Mouse (Mus musculus): ENCODE measurements around the gene Ric1. TPM values are rescaled to one million over a fixed set of nuclear protein-coding genes. Genes with fewer than 3 reads are reported as not detected.

Ric1 gene
- polyA plus RNA-seq, 1 experiment = 49.7 TPM

DNA sequence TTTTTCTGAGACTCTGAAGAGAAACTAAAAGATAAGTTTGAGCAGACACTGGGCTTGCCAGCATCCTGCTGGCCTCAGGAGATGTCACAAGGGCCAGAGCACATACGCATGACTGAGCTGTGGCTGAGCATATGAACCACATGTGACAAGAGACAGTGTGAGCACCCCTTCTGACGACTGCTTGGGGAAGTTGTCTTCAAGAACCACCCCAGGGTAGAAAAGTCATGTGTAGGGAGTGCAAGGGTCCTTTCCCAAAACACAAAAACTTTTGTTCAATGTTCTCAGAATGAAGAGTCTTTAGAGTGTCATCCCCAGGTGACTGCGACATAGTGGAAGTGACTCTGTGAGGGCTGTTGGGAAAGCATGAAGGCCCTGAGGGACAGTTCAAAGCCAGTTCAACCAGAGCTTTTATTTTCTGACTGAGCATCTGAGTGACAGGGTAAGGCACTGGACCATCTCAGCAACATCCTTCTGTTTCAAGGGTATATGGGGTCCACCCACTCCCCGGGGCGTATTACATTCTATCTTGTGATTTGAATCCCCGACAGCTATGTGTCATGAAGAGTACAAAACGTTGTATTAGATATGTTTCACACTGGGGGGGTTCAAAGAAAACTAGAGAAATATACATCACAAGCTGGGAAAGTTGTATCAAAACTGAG is 35.4 kb upstream of the Ric1 start:
- no peaks in the 10 kb centered on the region for H3K4me1 ChIP-seq (ENCODE audit: control insufficient read depth, insufficient read depth, low read length)
- H3K27ac ChIP-seq (ENCODE audit: insufficient read depth, low read length) = no peak overlapping the region
- no peaks in the 10 kb centered on the region for H3K9me3 ChIP-seq (replicated peaks; ENCODE audit: control insufficient read depth, insufficient read depth, low read length, poor library complexity, severe bottlenecking)
- TF ChIP-seq POLR2A (IDR thresholded peaks at IDR 0.05; ENCODE audit: insufficient read depth, low read length) = no peak
- TF ChIP-seq EP300 (IDR thresholded peaks at IDR 0.05; ENCODE audit: insufficient read depth, low read depth, low read length) = no peak
- no peak for TF ChIP-seq CTCF (IDR thresholded peaks at IDR 0.05; ENCODE audit: low read depth, low read length)
- H3K27me3 ChIP-seq (ENCODE audit: control insufficient read depth, insufficient read depth, low read length, poor library complexity, severe bottlenecking) = no peaks in the 10 kb centered on the region
- no peak overlapping the region for H3K4me3 ChIP-seq (ENCODE audit: low read depth, low read length)
- H3K36me3 ChIP-seq (ENCODE audit: control insufficient read depth, insufficient read depth, low read length, poor library complexity, severe bottlenecking) = no peaks in the 10 kb centered on the region
- H3K9ac ChIP-seq (ENCODE audit: low read depth, poor library complexity, severe bottlenecking) = no peak overlapping the region

- no peak overlapping the region for H3K9ac ChIP-seq (ENCODE audit: low read depth, poor library complexity, severe bottlenecking)
- TF ChIP-seq CTCF (IDR thresholded peaks at IDR 0.05; ENCODE audit: low read depth, low read length) = no peak
- TF ChIP-seq EP300 (IDR thresholded peaks at IDR 0.05; ENCODE audit: insufficient read depth, low read depth, low read length) = no peak
- TF ChIP-seq POLR2A (IDR thresholded peaks at IDR 0.05; ENCODE audit: insufficient read depth, low read length) = no peak
- H3K27me3 ChIP-seq (ENCODE audit: control insufficient read depth, insufficient read depth, low read length, poor library complexity, severe bottlenecking) = no peaks in the 10 kb centered on the region
- H3K4me1 ChIP-seq (ENCODE audit: control insufficient read depth, insufficient read depth, low read length) = no peaks in the 10 kb centered on the region
- no peaks in the 10 kb centered on the region for H3K36me3 ChIP-seq (ENCODE audit: control insufficient read depth, insufficient read depth, low read length, poor library complexity, severe bottlenecking)
- H3K27ac ChIP-seq (ENCODE audit: insufficient read depth, low read length) = no peak overlapping the region
- H3K9me3 ChIP-seq (replicated peaks; ENCODE audit: control insufficient read depth, insufficient read depth, low read length, poor library complexity, severe bottlenecking) = no peaks in the 10 kb centered on the region
- no peak overlapping the region for H3K4me3 ChIP-seq (ENCODE audit: low read depth, low read length)
Observed at GRCm38 (mm10) chr19:29487326-29488072, 34.6 kb upstream of the Ric1 start.

- no peak overlapping the region for H3K4me3 ChIP-seq (ENCODE audit: low read depth, low read length)
- H3K9me3 ChIP-seq (replicated peaks; ENCODE audit: control insufficient read depth, insufficient read depth, low read length, poor library complexity, severe bottlenecking) = no peaks in the 10 kb centered on the region
- H3K36me3 ChIP-seq (ENCODE audit: control insufficient read depth, insufficient read depth, low read length, poor library complexity, severe bottlenecking) = no peaks in the 10 kb centered on the region
- no peak overlapping the region for H3K9ac ChIP-seq (ENCODE audit: low read depth, poor library complexity, severe bottlenecking)
- H3K4me1 ChIP-seq (ENCODE audit: control insufficient read depth, insufficient read depth, low read length) = no peaks in the 10 kb centered on the region
- no peak for TF ChIP-seq CTCF (IDR thresholded peaks at IDR 0.05; ENCODE audit: low read depth, low read length)
- TF ChIP-seq EP300 (IDR thresholded peaks at IDR 0.05; ENCODE audit: insufficient read depth, low read depth, low read length) = no peak
- no peak for TF ChIP-seq POLR2A (IDR thresholded peaks at IDR 0.05; ENCODE audit: insufficient read depth, low read length)
- no peaks in the 10 kb centered on the region for H3K27me3 ChIP-seq (ENCODE audit: control insufficient read depth, insufficient read depth, low read length, poor library complexity, severe bottlenecking)
- H3K27ac ChIP-seq (ENCODE audit: insufficient read depth, low read length) = no peak overlapping the region
Observed at GRCm38 (mm10) chr19:29488073-29488390, 34.0 kb upstream of the Ric1 start.

DNA sequence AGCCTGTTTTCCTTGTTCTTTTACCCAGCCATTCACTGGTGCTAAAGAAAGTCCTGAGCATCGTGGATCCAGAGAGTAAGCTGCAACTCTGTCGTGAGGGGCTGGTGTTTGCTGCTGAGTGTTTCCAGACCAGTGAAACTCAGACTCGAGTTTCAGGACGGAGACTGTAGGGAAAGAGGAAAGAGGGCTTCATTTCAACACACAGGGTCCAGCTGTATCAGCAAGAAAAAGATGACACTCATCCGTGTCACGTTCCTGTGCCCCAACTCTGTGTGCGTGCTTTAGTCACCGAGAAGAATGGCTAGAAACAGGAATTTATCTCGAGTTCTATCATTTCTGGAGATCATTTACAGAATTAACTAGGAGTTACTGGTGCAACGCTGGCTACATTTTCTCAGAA is 33.7 kb upstream of the Ric1 start:
- no peak overlapping the region for H3K9ac ChIP-seq (ENCODE audit: low read depth, poor library complexity, severe bottlenecking)
- H3K4me1 ChIP-seq (ENCODE audit: control insufficient read depth, insufficient read depth, low read length) = no peaks in the 10 kb centered on the region
- no peak overlapping the region for H3K27ac ChIP-seq (ENCODE audit: insufficient read depth, low read length)
- H3K36me3 ChIP-seq (ENCODE audit: control insufficient read depth, insufficient read depth, low read length, poor library complexity, severe bottlenecking) = no peaks in the 10 kb centered on the region
- no peak overlapping the region for H3K4me3 ChIP-seq (ENCODE audit: low read depth, low read length)
- TF ChIP-seq POLR2A (IDR thresholded peaks at IDR 0.05; ENCODE audit: insufficient read depth, low read length) = no peak
- no peak for TF ChIP-seq EP300 (IDR thresholded peaks at IDR 0.05; ENCODE audit: insufficient read depth, low read depth, low read length)
- no peak for TF ChIP-seq CTCF (IDR thresholded peaks at IDR 0.05; ENCODE audit: low read depth, low read length)
- H3K27me3 ChIP-seq (ENCODE audit: control insufficient read depth, insufficient read depth, low read length, poor library complexity, severe bottlenecking) = no peaks in the 10 kb centered on the region
- H3K9me3 ChIP-seq (replicated peaks; ENCODE audit: control insufficient read depth, insufficient read depth, low read length, poor library complexity, severe bottlenecking) = no peaks in the 10 kb centered on the region

DNA sequence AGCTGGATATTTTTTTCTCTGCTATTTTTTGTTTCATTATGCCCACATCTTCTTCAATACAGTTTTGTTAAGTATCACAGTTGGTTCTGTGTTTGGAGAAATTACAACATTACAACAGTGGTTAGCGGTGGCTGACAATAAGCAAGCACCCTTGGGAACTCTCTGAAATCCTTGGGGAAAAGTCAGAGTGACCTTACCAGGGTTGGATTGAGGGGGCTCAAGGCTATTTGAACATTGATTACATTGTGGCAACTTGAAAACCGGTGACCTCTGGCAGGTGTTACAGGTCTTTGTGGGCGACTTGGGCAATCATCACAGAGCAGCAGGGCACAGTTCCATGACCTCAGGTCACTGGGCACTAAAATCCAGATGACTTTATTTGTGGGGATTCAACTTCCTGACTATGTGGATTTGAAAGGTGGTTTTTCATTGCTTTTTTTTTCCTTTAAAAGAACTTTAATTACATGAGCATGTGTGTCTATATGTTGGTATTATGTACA is 32.2 kb upstream of the Ric1 start:
- TF ChIP-seq CTCF (IDR thresholded peaks at IDR 0.05; ENCODE audit: low read depth, low read length) (no peak), EP300 (IDR thresholded peaks at IDR 0.05; ENCODE audit: insufficient read depth, low read depth, low read length) (no peak), POLR2A (IDR thresholded peaks at IDR 0.05; ENCODE audit: insufficient read depth, low read length) (no peak)
- Histone ChIP-seq H3K27me3 (ENCODE audit: control insufficient read depth, insufficient read depth, low read length, poor library complexity, severe bottlenecking) (no peaks in the 10 kb centered on the region), H3K4me1 (ENCODE audit: control insufficient read depth, insufficient read depth, low read length) (no peaks in the 10 kb centered on the region), H3K9ac (ENCODE audit: low read depth, poor library complexity, severe bottlenecking) (no peak overlapping the region), H3K9me3 (replicated peaks; ENCODE audit: control insufficient read depth, insufficient read depth, low read length, poor library complexity, severe bottlenecking) (no peaks in the 10 kb centered on the region), H3K27ac (ENCODE audit: insufficient read depth, low read length) (no peak overlapping the region), H3K36me3 (ENCODE audit: control insufficient read depth, insufficient read depth, low read length, poor library complexity, severe bottlenecking) (no peaks in the 10 kb centered on the region), H3K4me3 (ENCODE audit: low read depth, low read length) (no peak overlapping the region)

DNA sequence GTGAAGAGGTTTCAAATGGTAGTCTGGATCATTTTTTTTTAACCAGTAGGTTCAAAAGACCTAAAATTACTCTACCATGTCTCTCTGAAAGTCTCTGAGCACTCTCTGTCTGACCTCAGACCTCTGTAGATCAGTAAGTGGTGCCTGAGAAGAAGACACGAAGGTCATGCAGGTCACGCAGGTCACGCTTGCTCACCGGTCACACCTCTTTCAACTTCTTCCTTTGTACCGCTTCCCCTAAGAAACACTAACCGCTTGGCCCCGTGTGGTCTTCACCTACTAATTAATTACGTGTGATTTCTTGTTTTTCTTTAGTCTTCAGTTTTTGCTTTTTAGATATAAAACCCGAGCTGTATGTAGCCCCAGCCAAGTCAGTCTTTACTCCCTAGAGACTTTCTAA is 30.6 kb upstream of the Ric1 start:
- H3K4me1 ChIP-seq (ENCODE audit: control insufficient read depth, insufficient read depth, low read length) = no peaks in the 10 kb centered on the region
- no peak overlapping the region for H3K27ac ChIP-seq (ENCODE audit: insufficient read depth, low read length)
- no peaks in the 10 kb centered on the region for H3K36me3 ChIP-seq (ENCODE audit: control insufficient read depth, insufficient read depth, low read length, poor library complexity, severe bottlenecking)
- no peaks in the 10 kb centered on the region for H3K27me3 ChIP-seq (ENCODE audit: control insufficient read depth, insufficient read depth, low read length, poor library complexity, severe bottlenecking)
- no peaks in the 10 kb centered on the region for H3K9me3 ChIP-seq (replicated peaks; ENCODE audit: control insufficient read depth, insufficient read depth, low read length, poor library complexity, severe bottlenecking)
- no peak overlapping the region for H3K4me3 ChIP-seq (ENCODE audit: low read depth, low read length)
- TF ChIP-seq EP300 (IDR thresholded peaks at IDR 0.05; ENCODE audit: insufficient read depth, low read depth, low read length) (no peak), POLR2A (IDR thresholded peaks at IDR 0.05; ENCODE audit: insufficient read depth, low read length) (no peak), CTCF (IDR thresholded peaks at IDR 0.05; ENCODE audit: low read depth, low read length) (no peak)
- H3K9ac ChIP-seq (ENCODE audit: low read depth, poor library complexity, severe bottlenecking) = no peak overlapping the region

Measured in ES-Bruce4 (cell line).